Mouse (Mus musculus) megakaryocyte, adult 5-6 weeks (primary cell): ENCODE results near the gene Sct. TPM values are rescaled to one million over a fixed set of nuclear protein-coding genes. Genes with fewer than 3 reads are reported as not detected.
"Not testable (repeated sequence)": the region's sequence is repeated elsewhere in the genome, so short reads cannot be mapped to it uniquely, and the experiment has no call there.

Experiments used
- ATAC-seq: 2 replicates; pipeline ENCODE4 v1.8.0; 2016; ENCODE audit warnings: mild to moderate bottlenecking, inconsistent platforms; ENCODE audit not compliant: poor library complexity, severe bottlenecking
- total RNA-seq, 2 experiments: library from RNA; stranded (forward) in 1 of 2; stranded (reverse) in 1 of 2; fragments of 153-499, 151-499 nt in 1 of 2; fragments of 221-1000, 200-1000 nt in 1 of 2; gene quantifications; 2 replicates each; pipeline versions ENCODE4 v1.2.3 to v1.2.4; 2015 to 2017

Gene Sct
- total RNA-seq, 2 experiments from 2014 or later: not detected

- ATAC-seq: no peak
These were observed 13.1 kb upstream of the Sct start, which contains the start of gene Drd4 for GRCm38 (mm10) chr7:141291921-141292582. Gene Drd4 (plus strand): TSS chr7:141292006.

GRCm38 (mm10) chr7:141288042-141288441, 9.1 kb upstream of the Sct start:
- ATAC-seq: no peak

GRCm38 (mm10) chr7:141282756-141283155, 3.8 kb upstream of the Sct start:
- ATAC-seq: no peak

- no peak for ATAC-seq
These were observed 2.5 kb upstream of the Sct start for GRCm38 (mm10) chr7:141281442-141281841.

- no peak for ATAC-seq
These were observed 943 bp downstream of the Sct start for GRCm38 (mm10) chr7:141277701-141278678.

GRCm38 (mm10) chr7:141276546-141276945, 2.4 kb downstream of the Sct start, which contains the start of gene Cdhr5:
Gene Cdhr5 (minus strand): TSS chr7:141276786.
- no peak for ATAC-seq

- ATAC-seq: no peak
These were observed 3.6 kb downstream of the Sct start for GRCm38 (mm10) chr7:141275356-141275755.

GRCm38 (mm10) chr7:141270631-141271030, 8.3 kb downstream of the Sct start:
- ATAC-seq: no peak

GRCm38 (mm10) chr7:141269273-141269545, 9.7 kb downstream of the Sct start:
- peak; percentile 1; the same call in 1 of the 2 replicates for ATAC-seq

- peak; percentile 41 for ATAC-seq
These were observed 10.3 kb downstream of the Sct start for GRCm38 (mm10) chr7:141268466-141269272.

- ATAC-seq: peak; percentile 62
These were observed 13.0 kb downstream of the Sct start, which contains the start of gene Irf7 for GRCm38 (mm10) chr7:141265739-141266561. Gene Irf7 (minus strand): TSS chr7:141266481.

GRCm38 (mm10) chr7:141265411-141265738, 13.6 kb downstream of the Sct start:
- ATAC-seq: no peak

GRCm38 (mm10) chr7:141264761-141265410, 14.0 kb downstream of the Sct start:
- ATAC-seq: peak; percentile 40

GRCm38 (mm10) chr7:141264041-141264700, 14.8 kb downstream of the Sct start:
- no peak for ATAC-seq

- ATAC-seq: no peak
These were observed 15.3 kb downstream of the Sct start for GRCm38 (mm10) chr7:141263640-141264039.

- ATAC-seq: no peak
These were observed 17.5 kb downstream of the Sct start for GRCm38 (mm10) chr7:141261480-141261879.

GRCm38 (mm10) chr7:141256159-141256558, 22.8 kb downstream of the Sct start:
- no peak for ATAC-seq

- ATAC-seq: not testable (repeated sequence)
These were observed 28.4 kb downstream of the Sct start for GRCm38 (mm10) chr7:141250486-141250885.

- no peak for ATAC-seq
These were observed 47.4 kb downstream of the Sct start for GRCm38 (mm10) chr7:141231551-141231950.
